Mouse (Mus musculus) liver, embryonic 11.5 days (tissue): Measurements from ENCODE around the gene Sc5d. TPM values are rescaled to one million over a fixed set of nuclear protein-coding genes. Genes with fewer than 3 reads are reported as not detected.

Experiments used
- ATAC-seq: fragments of 200-750 bp; cut with Nextera tagmentation; replicated peaks from 2 replicates; pipeline ENCODE4 v1.8.0; 2017; ENCODE audit warnings: moderate number of reproducible peaks, mild to moderate bottlenecking, moderate TSS enrichment, moderate library complexity; ENCODE audit not compliant: low FRiP score
- DNase-seq: peaks from one replicate; pipeline ENCODE4 v3.0.0-alpha.2; 2017; ENCODE audit warnings: low spot score
- H3K27ac ChIP-seq: fragments of 300-500 bp; sonication (generic); 2 replicates; pipeline ENCODE4 v1.5.1; 2014; ENCODE audit warnings: mild to moderate bottlenecking, low read depth, low read length, control low read depth
- H3K27me3 ChIP-seq: fragments of 300-500 bp; sonication (generic); replicated peaks from 2 replicates; pipeline ENCODE4 v1.6.1; 2014; ENCODE audit warnings: low read length, mixed read lengths; ENCODE audit not compliant: control insufficient read depth, insufficient read depth
- H3K36me3 ChIP-seq: fragments of 300-500 bp; sonication (generic); 2 replicates; pipeline ENCODE4 v1.6.1; 2014; ENCODE audit warnings: mild to moderate bottlenecking, low read length, moderate library complexity, mixed read lengths; ENCODE audit not compliant: control insufficient read depth, insufficient read depth
- H3K4me1 ChIP-seq: fragments of 300-500 bp; sonication (generic); replicated peaks from 2 replicates; pipeline ENCODE4 v1.6.1; 2014; ENCODE audit warnings: low read length, mixed read lengths; ENCODE audit not compliant: control insufficient read depth, insufficient read depth
- H3K4me2 ChIP-seq: fragments of 300-500 bp; sonication (generic); 2 replicates; pipeline ENCODE4 v1.6.1; 2014; ENCODE audit warnings: mild to moderate bottlenecking, control low read depth, moderate library complexity
- H3K4me3 ChIP-seq: fragments of 300-500 bp; sonication (generic); 2 replicates; pipeline ENCODE4 v1.5.1; 2014; ENCODE audit warnings: low read depth, low read length, control low read depth
- H3K9ac ChIP-seq: fragments of 300-500 bp; sonication (generic); 2 replicates; pipeline ENCODE4 v1.6.1; 2014; ENCODE audit warnings: low read depth, low read length, control low read depth
- H3K9me3 ChIP-seq: fragments of 300-500 bp; sonication (generic); 2 replicates; pipeline ENCODE4 v1.6.1; 2016; ENCODE audit warnings: low read length, inconsistent platforms, mixed read lengths; ENCODE audit not compliant: control insufficient read depth
- WGBS: fragments of 180-500 bp; shearing (Covaris S2); extraction: QIAGEN DNeasy Blood & Tissue Kit; methylation state at CpG from one replicate; pipeline ENCODE4 v1.1.7; 2014; 5-methylcytosine and 5-hydroxymethylcytosine counted together
- polyA plus RNA-seq: library from polyadenylated mRNA; unstranded; fragments of >200 nt; fragmentation: Nextera tagmentation; extraction: Ambion mirVana; gene quantifications from 2 replicates; pipeline ENCODE4 v1.2.1, GENCODE M21; 2014

Sc5d gene
- polyA plus RNA-seq: 71.4 and 80.4 TPM in 2 replicates

DNA sequence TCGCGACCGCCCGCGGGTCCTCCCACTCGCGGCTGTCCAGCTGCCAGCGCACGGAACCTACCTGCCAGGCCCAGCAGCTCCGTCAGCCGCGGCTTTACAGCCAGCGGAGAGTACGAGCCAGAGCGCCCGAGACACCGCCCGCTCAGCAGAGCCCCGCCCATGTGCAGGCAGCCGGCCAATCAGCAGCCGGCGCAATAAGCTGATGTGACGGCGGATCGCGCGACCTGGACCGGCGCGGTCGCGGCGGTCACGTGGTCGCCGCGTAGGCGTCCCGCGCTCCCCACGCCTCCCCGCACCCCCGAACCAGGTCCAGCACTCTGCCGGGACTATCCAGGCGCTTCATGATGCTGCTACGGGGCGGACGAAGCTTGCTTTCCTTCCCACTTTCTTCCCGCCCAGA, at the start of gene Sc5d:
TSS of gene Sc5d (minus strand) at position 112 of the 400 bp plus-strand sequence.
- H3K9ac ChIP-seq: peak within 1 kb of the TSS; percentile 78
- peak within 1 kb of the TSS; percentile 55 for H3K27ac ChIP-seq
- peak within 1 kb of the TSS; percentile 87 for H3K4me3 ChIP-seq
- WGBS: under 1% methylated on average over 49 of the region's 49 CpGs
- peak within 1 kb of the TSS; percentile 72 for H3K4me2 ChIP-seq
- no peaks in the 10 kb centered on the region for H3K9me3 ChIP-seq
- H3K27me3 ChIP-seq: no peaks in the 10 kb centered on the region
- peaks cover 7% of the 10 kb centered on the region; the same call in 1 of the 2 replicates for H3K4me1 ChIP-seq
- no peaks in the 10 kb centered on the region; the same call in 1 of the 2 replicates for H3K36me3 ChIP-seq
- DNase-seq (peak; percentile 86), ATAC-seq (peak; percentile 100)

DNA sequence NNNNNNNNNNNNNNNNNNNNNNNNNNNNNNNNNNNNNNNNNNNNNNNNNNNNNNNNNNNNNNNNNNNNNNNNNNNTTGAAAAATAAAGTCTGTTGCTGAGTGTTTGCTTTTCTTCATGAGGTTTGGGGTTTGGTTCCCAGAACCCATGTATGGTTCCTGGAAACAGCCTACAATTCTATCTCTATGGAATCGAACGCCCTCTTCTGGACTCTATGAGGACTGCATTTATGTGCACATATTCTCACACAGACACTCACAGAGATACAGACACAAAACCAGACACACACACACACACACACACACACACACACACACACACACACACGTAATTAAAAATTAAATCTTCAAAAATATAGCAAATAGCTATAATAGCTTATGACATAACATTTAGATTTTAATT, 47.3 kb upstream of the Sc5d start:
- Histone ChIP-seq H3K4me2 (no peak overlapping the region), H3K9me3 (no peaks in the 10 kb centered on the region), H3K27me3 (no peaks in the 10 kb centered on the region), H3K9ac (no peak overlapping the region), H3K4me1 (no peaks in the 10 kb centered on the region), H3K27ac (no peak overlapping the region), H3K4me3 (no peak overlapping the region), H3K36me3 (no peaks in the 10 kb centered on the region)
- ATAC-seq: no peak
- no peak for DNase-seq
- WGBS: 64% methylated on average over 3 of the region's 3 CpGs

- H3K27ac ChIP-seq: no peak overlapping the region
- no peak overlapping the region for H3K9ac ChIP-seq
- no peak for DNase-seq
- no peaks in the 10 kb centered on the region for H3K9me3 ChIP-seq
- no peak for ATAC-seq
- WGBS: 84% methylated on average over 4 of the region's 4 CpGs
- H3K27me3 ChIP-seq: no peaks in the 10 kb centered on the region
- no peak overlapping the region for H3K4me3 ChIP-seq
- H3K4me1 ChIP-seq: no peaks in the 10 kb centered on the region
- H3K36me3 ChIP-seq: no peaks in the 10 kb centered on the region
- no peak overlapping the region for H3K4me2 ChIP-seq
These were observed 39.8 kb upstream of the Sc5d start for GRCm38 (mm10) chr9:42303894-42304293.

DNA sequence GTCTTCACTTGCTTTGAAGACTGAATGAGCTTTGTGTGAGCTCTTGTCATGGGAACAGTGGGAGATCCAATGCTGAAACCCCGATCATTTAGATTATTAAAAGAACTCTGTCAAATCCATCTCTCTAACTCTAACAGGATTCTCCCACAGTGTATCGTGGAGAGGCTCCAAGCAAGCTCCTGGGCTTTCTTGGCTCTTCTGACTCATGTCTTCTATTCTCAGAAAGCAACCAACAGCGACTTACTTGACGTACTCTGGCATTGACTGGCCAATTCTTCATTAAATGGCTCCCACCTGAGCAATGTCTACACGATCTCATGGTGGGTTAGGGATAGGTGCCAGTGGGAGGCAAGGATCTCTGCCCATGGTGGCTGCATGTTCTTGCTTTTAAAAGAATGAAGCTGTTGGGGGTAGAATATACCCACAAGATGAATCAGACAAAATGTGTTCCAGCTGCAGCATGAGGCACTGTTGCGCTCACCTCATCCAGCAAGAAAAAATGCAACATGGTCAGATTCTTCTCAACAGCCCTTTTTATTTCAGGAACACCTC, 37.1 kb upstream of the Sc5d start:
- Histone ChIP-seq H3K4me2 (no peak overlapping the region), H3K27ac (no peak overlapping the region), H3K4me1 (no peaks in the 10 kb centered on the region), H3K9ac (no peak overlapping the region), H3K9me3 (no peaks in the 10 kb centered on the region), H3K4me3 (no peak overlapping the region), H3K27me3 (no peaks in the 10 kb centered on the region), H3K36me3 (no peaks in the 10 kb centered on the region)
- WGBS: 83% methylated on average over 6 of the region's 6 CpGs
- ATAC-seq (no peak), DNase-seq (no peak)

GRCm38 (mm10) chr9:42296297-42296922, 32.4 kb upstream of the Sc5d start:
- no peak overlapping the region for H3K9ac ChIP-seq
- no peak overlapping the region for H3K4me2 ChIP-seq
- ATAC-seq: no peak
- no peaks in the 10 kb centered on the region for H3K9me3 ChIP-seq
- no peak overlapping the region for H3K27ac ChIP-seq
- H3K4me3 ChIP-seq: no peak overlapping the region
- H3K4me1 ChIP-seq: no peaks in the 10 kb centered on the region
- no peaks in the 10 kb centered on the region for H3K27me3 ChIP-seq
- no peak for DNase-seq
- H3K36me3 ChIP-seq: no peaks in the 10 kb centered on the region
- 79% methylated on average over 10 of the region's 10 CpGs for WGBS

GRCm38 (mm10) chr9:42294131-42294530, 30.1 kb upstream of the Sc5d start:
- Histone ChIP-seq H3K4me1 (no peaks in the 10 kb centered on the region), H3K27me3 (no peaks in the 10 kb centered on the region), H3K36me3 (no peaks in the 10 kb centered on the region), H3K9ac (no peak overlapping the region), H3K9me3 (no peaks in the 10 kb centered on the region), H3K4me2 (no peak overlapping the region), H3K27ac (no peak overlapping the region), H3K4me3 (no peak overlapping the region)
- no peak for ATAC-seq
- DNase-seq: no peak
- WGBS: 56% methylated on average over 2 of the region's 2 CpGs

GRCm38 (mm10) chr9:42293596-42293995, 29.5 kb upstream of the Sc5d start:
- Histone ChIP-seq H3K9ac (no peak overlapping the region), H3K27ac (no peak overlapping the region), H3K36me3 (no peaks in the 10 kb centered on the region), H3K9me3 (no peaks in the 10 kb centered on the region), H3K4me1 (no peaks in the 10 kb centered on the region), H3K4me3 (no peak overlapping the region), H3K27me3 (no peaks in the 10 kb centered on the region), H3K4me2 (no peak overlapping the region)
- DNase-seq: no peak
- ATAC-seq: no peak
- WGBS: 77% methylated on average over 3 of the region's 3 CpGs

GRCm38 (mm10) chr9:42293051-42293450, 29.0 kb upstream of the Sc5d start:
- no peak overlapping the region for H3K9ac ChIP-seq
- ATAC-seq: no peak
- WGBS: 55% methylated on average over 7 of the region's 7 CpGs
- H3K36me3 ChIP-seq: no peaks in the 10 kb centered on the region
- H3K4me1 ChIP-seq: no peaks in the 10 kb centered on the region
- H3K9me3 ChIP-seq: no peaks in the 10 kb centered on the region
- H3K4me3 ChIP-seq: no peak overlapping the region
- no peaks in the 10 kb centered on the region for H3K27me3 ChIP-seq
- no peak for DNase-seq
- no peak overlapping the region for H3K27ac ChIP-seq
- H3K4me2 ChIP-seq: no peak overlapping the region

- Histone ChIP-seq H3K27ac (no peak overlapping the region), H3K4me2 (no peak overlapping the region), H3K36me3 (no peaks in the 10 kb centered on the region), H3K27me3 (no peaks in the 10 kb centered on the region), H3K4me3 (no peak overlapping the region), H3K9ac (no peak overlapping the region), H3K4me1 (no peaks in the 10 kb centered on the region), H3K9me3 (no peaks in the 10 kb centered on the region)
- no peak for ATAC-seq
- WGBS: 59% methylated on average over 4 of the region's 4 CpGs
- no peak for DNase-seq
These were observed 15.6 kb upstream of the Sc5d start for GRCm38 (mm10) chr9:42279676-42280075.
